Mouse (Mus musculus) NIH3T3 (cell line): ENCODE measurements around the gene Jdp2.

Source experiments
- DNase-seq: peaks from one replicate; pipeline ENCODE4 v3.0.0-alpha.2; 2012; ENCODE audit warnings: low read depth

Jdp2 gene

GRCm38 (mm10) chr12:85601531-85601930 is 2.7 kb downstream of the Jdp2 start:
- DNase-seq: no peak

- DNase-seq: no peak
Measured at GRCm38 (mm10) chr12:85602153-85602552, 3.3 kb downstream of the Jdp2 start.

GRCm38 (mm10) chr12:85602811-85603210 is 4.0 kb downstream of the Jdp2 start:
- no peak for DNase-seq

GRCm38 (mm10) chr12:85603767-85604166 is 4.9 kb downstream of the Jdp2 start:
- no peak for DNase-seq

- peak; percentile 63 for DNase-seq
Measured at GRCm38 (mm10) chr12:85604301-85604998, 5.6 kb downstream of the Jdp2 start.

- no peak for DNase-seq
Measured at GRCm38 (mm10) chr12:85607519-85608449, 9.0 kb downstream of the Jdp2 start.

- no peak for DNase-seq
Measured at GRCm38 (mm10) chr12:85610167-85610566, 11.3 kb downstream of the Jdp2 start.

GRCm38 (mm10) chr12:85614090-85614489 is 15.3 kb downstream of the Jdp2 start:
- no peak for DNase-seq

- DNase-seq: no peak
Measured at GRCm38 (mm10) chr12:85615486-85615885, 16.7 kb downstream of the Jdp2 start.

- DNase-seq: no peak
Measured at GRCm38 (mm10) chr12:85617885-85618284, 19.1 kb downstream of the Jdp2 start.

GRCm38 (mm10) chr12:85618430-85618829 is 19.6 kb downstream of the Jdp2 start:
- no peak for DNase-seq

GRCm38 (mm10) chr12:85619283-85619897 is 20.6 kb downstream of the Jdp2 start:
- DNase-seq: peak; percentile 73

- DNase-seq: no peak
Measured at GRCm38 (mm10) chr12:85619898-85620443, 21.1 kb downstream of the Jdp2 start.

- DNase-seq: no peak
Measured at GRCm38 (mm10) chr12:85621027-85621426, 22.2 kb downstream of the Jdp2 start.

- DNase-seq: no peak
Measured at GRCm38 (mm10) chr12:85621673-85622072, 22.8 kb downstream of the Jdp2 start.

- DNase-seq: no peak
Measured at GRCm38 (mm10) chr12:85623711-85624110, 24.9 kb downstream of the Jdp2 start.

- DNase-seq: no peak
Measured at GRCm38 (mm10) chr12:85624652-85625051, 25.8 kb downstream of the Jdp2 start.

- no peak for DNase-seq
Measured at GRCm38 (mm10) chr12:85625852-85626251, 27.0 kb downstream of the Jdp2 start.

- no peak for DNase-seq
Measured at GRCm38 (mm10) chr12:85629661-85630481, 31.0 kb downstream of the Jdp2 start.

- no peak for DNase-seq
Measured at GRCm38 (mm10) chr12:85631196-85631595, 32.4 kb downstream of the Jdp2 start.

- DNase-seq: no peak
Measured at GRCm38 (mm10) chr12:85632321-85632720, 33.5 kb downstream of the Jdp2 start.

GRCm38 (mm10) chr12:85637932-85638331 is 39.1 kb downstream of the Jdp2 start:
- no peak for DNase-seq
